Mouse (Mus musculus): Measurements from ENCODE around the gene Olfr1466.

The Olfr1466 gene

DNA sequence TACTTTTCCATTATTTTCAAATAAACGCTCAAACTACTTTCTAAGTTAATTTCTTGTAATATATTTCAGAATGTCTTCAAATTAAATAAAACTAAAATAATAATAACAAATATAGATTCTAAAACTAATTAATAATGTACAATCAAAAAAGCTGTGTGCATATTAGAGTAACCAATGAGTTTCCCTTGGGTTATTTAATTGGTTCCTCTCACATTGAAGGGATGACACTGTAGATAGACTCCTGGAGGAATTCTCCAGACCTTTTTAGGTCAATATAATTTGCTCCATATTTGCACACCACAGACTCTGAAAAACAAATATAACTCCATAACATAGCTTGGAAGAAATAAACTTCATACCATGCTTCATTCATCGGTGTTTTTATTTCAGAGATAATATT, at the start of gene Olfr1466:
Gene Olfr1466 (plus strand): TSS at position 301 of the 400 bp plus-strand sequence.
- DNase-seq: no peak

DNA sequence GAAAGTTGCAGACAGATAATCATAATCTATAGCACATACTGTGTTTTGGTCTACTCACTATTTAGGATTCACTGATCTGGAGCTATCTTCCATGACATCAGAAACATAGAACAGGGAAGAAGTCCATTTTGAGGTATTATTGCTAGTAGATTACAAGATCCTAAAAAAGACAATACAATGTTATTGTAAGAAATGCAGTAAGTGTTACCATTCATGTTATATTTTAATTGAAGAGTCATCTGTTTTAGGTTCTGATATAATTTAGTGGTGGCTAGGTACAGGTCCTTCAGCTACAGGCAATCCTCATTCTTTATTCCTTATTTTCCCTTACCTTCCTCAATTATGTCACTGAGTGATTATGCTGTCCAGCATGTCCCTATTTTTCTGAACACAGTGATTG, 23.2 kb upstream of the Olfr1466 start, which contains the start of gene Olfr1465:
Gene Olfr1465 (minus strand): TSS at position 101 of the 400 bp plus-strand sequence.
- no peak for DNase-seq

DNA sequence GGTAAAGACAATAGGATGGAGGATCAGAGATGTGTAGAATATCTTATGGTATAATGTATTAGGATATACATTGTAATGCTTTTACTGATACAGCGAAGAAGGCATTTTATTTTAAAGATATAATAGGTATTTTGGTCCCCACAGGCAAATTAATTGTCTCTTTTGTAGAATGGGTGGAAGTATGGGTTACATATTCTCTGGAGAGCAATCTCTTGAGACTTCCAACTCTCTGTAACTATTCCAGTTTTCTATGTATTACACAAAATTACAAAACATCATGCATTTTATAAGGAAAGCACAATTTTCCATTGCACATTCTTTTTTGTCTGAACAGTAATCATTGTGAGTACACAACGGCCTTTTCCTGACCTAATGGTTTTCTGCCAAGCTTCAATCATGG, 23.3 kb downstream of the Olfr1466 start, which contains the start of gene Olfr1467:
Gene Olfr1467 (plus strand): TSS at position 301 of the 400 bp plus-strand sequence.
- DNase-seq: no peak
